Mouse (Mus musculus) heart, embryonic 11.5 days (tissue): ENCODE measurements at regions not wholly inside any gene's neighbourhood (a gene's known extent, or its start where the extent isn't known, plus 50 kb on each side); places are given as distances from the start of the nearest gene placed in this dataset.

Source experiments
- ATAC-seq: fragments of 200-750 bp; cut with Nextera tagmentation; replicated peaks from 2 replicates; pipeline ENCODE4 v1.8.0; 2017; ENCODE audit warnings: moderate library complexity; ENCODE audit not compliant: insufficient number of reproducible peaks, low FRiP score, low TSS enrichment
- H3K27ac ChIP-seq: fragments of 300-500 bp; sonication (generic); 2 replicates; pipeline ENCODE4 v1.5.1; 2014; ENCODE audit warnings: mild to moderate bottlenecking, low read depth, low read length
- H3K27me3 ChIP-seq: fragments of 300-500 bp; sonication (generic); 2 replicates; pipeline ENCODE4 v1.6.1; 2014; ENCODE audit warnings: mild to moderate bottlenecking, low read length, mixed read lengths; ENCODE audit not compliant: control insufficient read depth, insufficient read depth
- H3K36me3 ChIP-seq: fragments of 300-500 bp; sonication (generic); 2 replicates; pipeline ENCODE4 v1.6.1; 2014; ENCODE audit warnings: mild to moderate bottlenecking, low read length, moderate library complexity, mixed read lengths; ENCODE audit not compliant: control insufficient read depth, insufficient read depth
- H3K4me1 ChIP-seq: fragments of 300-500 bp; sonication (generic); 2 replicates; pipeline ENCODE4 v1.6.1; 2014; ENCODE audit warnings: low read length; ENCODE audit not compliant: control insufficient read depth, insufficient read depth
- H3K4me2 ChIP-seq: fragments of 300-500 bp; sonication (generic); 2 replicates; pipeline ENCODE4 v1.6.1; 2014; ENCODE audit warnings: mild to moderate bottlenecking, moderate library complexity
- H3K4me3 ChIP-seq: fragments of 300-500 bp; sonication (generic); 2 replicates; pipeline ENCODE4 v1.5.1; 2014; ENCODE audit warnings: low read depth, low read length
- H3K9ac ChIP-seq: fragments of 300-500 bp; sonication (generic); 2 replicates; pipeline ENCODE4 v1.6.1; 2014; ENCODE audit warnings: mild to moderate bottlenecking, low read depth, low read length, moderate library complexity
- H3K9me3 ChIP-seq: fragments of 300-500 bp; sonication (generic); replicated peaks from 2 replicates; pipeline ENCODE4 v1.6.1; 2016; ENCODE audit warnings: low read length; ENCODE audit not compliant: control insufficient read depth
- WGBS: fragments of 180-500 bp; shearing (Covaris S2); extraction: QIAGEN DNeasy Blood & Tissue Kit; methylation state at CpG from one replicate; pipeline ENCODE4 v1.1.7; 2014; ENCODE audit not compliant: insufficient replicate concordance; 5-methylcytosine and 5-hydroxymethylcytosine counted together

- H3K27ac ChIP-seq, result no peak overlapping the region
- no peak overlapping the region for H3K4me2 ChIP-seq
- no peaks in the 10 kb centered on the region for H3K27me3 ChIP-seq
- ATAC-seq, result no peak
- 68% methylated on average over 12 of the region's 12 CpGs for WGBS
- no peak overlapping the region for H3K4me3 ChIP-seq
- H3K9me3 ChIP-seq, result no peaks in the 10 kb centered on the region
- no peaks in the 10 kb centered on the region for H3K4me1 ChIP-seq
- H3K9ac ChIP-seq, result no peak overlapping the region
- H3K36me3 ChIP-seq, result no peaks in the 10 kb centered on the region
Measured at GRCm38 (mm10) chr9:117836696-117837380, 203.5 kb upstream of the Azi2 start.

- Histone ChIP-seq H3K4me3 (no peak overlapping the region), H3K4me1 (no peaks in the 10 kb centered on the region), H3K36me3 (no peaks in the 10 kb centered on the region), H3K9me3 (no peaks in the 10 kb centered on the region), H3K27me3 (no peaks in the 10 kb centered on the region), H3K9ac (no peak overlapping the region), H3K4me2 (no peak overlapping the region), H3K27ac (no peak overlapping the region)
- ATAC-seq, result no peak
- 61% methylated on average over 6 of the region's 6 CpGs for WGBS
Measured at GRCm38 (mm10) chr9:117833586-117833985, 203.9 kb upstream of the Rbms3 start.

- no peak for ATAC-seq
- 62% methylated on average over 4 of the region's 4 CpGs for WGBS
Measured at GRCm38 (mm10) chr9:117814661-117815060, 184.9 kb upstream of the Rbms3 start.

GRCm38 (mm10) chr9:117813216-117813615 is 183.5 kb upstream of the Rbms3 start:
- ATAC-seq, result no peak
- Histone ChIP-seq H3K27ac (no peak overlapping the region), H3K4me2 (no peak overlapping the region), H3K4me3 (no peak overlapping the region), H3K27me3 (no peaks in the 10 kb centered on the region), H3K9me3 (no peaks in the 10 kb centered on the region), H3K9ac (no peak overlapping the region), H3K4me1 (no peaks in the 10 kb centered on the region), H3K36me3 (no peaks in the 10 kb centered on the region)
- 73% methylated on average over 9 of the region's 9 CpGs for WGBS

More at GRCm38 (mm10) chr9:117814661-117815060, 184.9 kb upstream of the Rbms3 start:
- no peak overlapping the region for H3K4me2 ChIP-seq
- H3K27me3 ChIP-seq, result no peaks in the 10 kb centered on the region
- H3K4me3 ChIP-seq, result no peak overlapping the region
- no peak overlapping the region for H3K9ac ChIP-seq
- no peaks in the 10 kb centered on the region for H3K4me1 ChIP-seq
- no peaks in the 10 kb centered on the region for H3K9me3 ChIP-seq
- no peak overlapping the region for H3K27ac ChIP-seq
- no peaks in the 10 kb centered on the region for H3K36me3 ChIP-seq

GRCm38 (mm10) chr9:117805812-117806211 is 176.1 kb upstream of the Rbms3 start:
- H3K4me2 ChIP-seq, result no peak overlapping the region
- H3K4me3 ChIP-seq, result no peak overlapping the region
- H3K27ac ChIP-seq, result no peak overlapping the region
- WGBS, result 67% methylated on average over 9 of the region's 9 CpGs
- no peaks in the 10 kb centered on the region for H3K4me1 ChIP-seq
- H3K9ac ChIP-seq, result no peak overlapping the region
- H3K36me3 ChIP-seq, result no peaks in the 10 kb centered on the region
- no peak for ATAC-seq
- no peaks in the 10 kb centered on the region for H3K27me3 ChIP-seq
- no peaks in the 10 kb centered on the region for H3K9me3 ChIP-seq

- no peak for ATAC-seq
- 69% methylated on average over 5 of the region's 5 CpGs for WGBS
Measured at GRCm38 (mm10) chr9:117784186-117784591, 154.5 kb upstream of the Rbms3 start.

GRCm38 (mm10) chr9:117754651-117755050 is 124.9 kb upstream of the Rbms3 start:
- no peak for ATAC-seq
- H3K4me2 ChIP-seq, result no peak overlapping the region
- H3K27ac ChIP-seq, result no peak overlapping the region
- H3K9ac ChIP-seq, result no peak overlapping the region
- no peaks in the 10 kb centered on the region for H3K36me3 ChIP-seq
- no peaks in the 10 kb centered on the region for H3K4me1 ChIP-seq
- no peaks in the 10 kb centered on the region for H3K27me3 ChIP-seq
- no peaks in the 10 kb centered on the region for H3K9me3 ChIP-seq
- 83% methylated on average over 6 of the region's 6 CpGs for WGBS
- no peak overlapping the region for H3K4me3 ChIP-seq

More at GRCm38 (mm10) chr9:117784186-117784591, 154.5 kb upstream of the Rbms3 start:
- Histone ChIP-seq H3K4me3 (no peak overlapping the region), H3K36me3 (no peaks in the 10 kb centered on the region), H3K9ac (no peak overlapping the region), H3K4me2 (no peak overlapping the region), H3K27me3 (no peaks in the 10 kb centered on the region), H3K9me3 (no peaks in the 10 kb centered on the region), H3K27ac (no peak overlapping the region), H3K4me1 (no peaks in the 10 kb centered on the region)

- H3K9me3 ChIP-seq, result no peaks in the 10 kb centered on the region
- no peaks in the 10 kb centered on the region for H3K4me1 ChIP-seq
- 66% methylated on average over 3 of the region's 3 CpGs for WGBS
- no peaks in the 10 kb centered on the region for H3K27me3 ChIP-seq
- no peak overlapping the region for H3K9ac ChIP-seq
- no peak overlapping the region for H3K27ac ChIP-seq
- no peaks in the 10 kb centered on the region for H3K36me3 ChIP-seq
- H3K4me3 ChIP-seq, result no peak overlapping the region
- ATAC-seq, result no peak
- no peak overlapping the region for H3K4me2 ChIP-seq
Measured at GRCm38 (mm10) chr9:117753466-117753865, 123.8 kb upstream of the Rbms3 start.

GRCm38 (mm10) chr9:117744906-117745305 is 115.2 kb upstream of the Rbms3 start:
- Histone ChIP-seq H3K27ac (no peak overlapping the region), H3K9ac (no peak overlapping the region), H3K36me3 (no peaks in the 10 kb centered on the region), H3K4me3 (no peak overlapping the region), H3K4me1 (no peaks in the 10 kb centered on the region), H3K27me3 (no peaks in the 10 kb centered on the region), H3K4me2 (no peak overlapping the region), H3K9me3 (no peaks in the 10 kb centered on the region; the same call in 1 of the 2 replicates)
- no peak for ATAC-seq
- 87% methylated on average over 8 of the region's 8 CpGs for WGBS
